Mouse (Mus musculus) testis, adult 2 months (tissue): Measurements from ENCODE around the gene Zfp810.

Source experiments
- CTCF ChIP-seq: fragments of 200-500 bp; IDR thresholded peaks from 2 replicates; pipeline ENCODE4 v1.5.1; 2012; ENCODE audit warnings: low read depth, mild to moderate bottlenecking, inconsistent platforms, low read length, moderate library complexity; ENCODE audit not compliant: control insufficient read depth, insufficient read depth, insufficient replicate concordance
- POLR2A ChIP-seq: fragments of 200-500 bp; IDR thresholded peaks from 2 replicates; pipeline ENCODE4 v1.6.1; 2012; ENCODE audit warnings: low read depth, mild to moderate bottlenecking, inconsistent platforms, low read length, moderate library complexity; ENCODE audit not compliant: control insufficient read depth

DNA sequence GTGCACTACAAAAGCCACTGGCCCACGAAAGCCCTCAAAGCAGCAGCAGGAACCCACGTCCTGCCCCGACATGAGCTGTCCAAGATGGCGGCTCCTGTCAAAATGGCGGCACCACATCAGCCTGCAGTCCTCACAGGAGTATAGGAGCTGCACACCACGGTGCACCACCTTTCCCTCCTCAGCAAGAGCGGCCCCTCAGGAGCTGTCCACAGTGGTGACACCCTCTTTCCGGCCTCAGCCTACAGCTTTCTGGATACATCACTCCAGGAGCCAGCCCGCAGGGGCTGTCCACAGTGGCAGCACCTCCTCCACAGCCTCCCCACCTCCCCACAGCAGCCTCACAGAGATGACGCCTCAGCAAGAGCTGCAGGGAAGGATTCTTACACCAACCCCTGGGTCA lies 44.8 kb downstream of the Zfp810 start:
- TF ChIP-seq CTCF (no peak), POLR2A (no peak)
